Mouse (Mus musculus) c-Kit-negative CD71-positive TER-119-positive erythroid progenitor cells, embryonic 14.5 days (primary cell): ENCODE results near the gene Shb.
"Not testable (repeated sequence)": the region's sequence is repeated elsewhere in the genome, so short reads cannot be mapped to it uniquely, and the experiment has no call there.

ENCODE experiments used
- DNase-seq: peaks from one replicate; pipeline ENCODE4 v3.0.0-alpha.2; 2013; ENCODE audit warnings: low read depth, low spot score

The Shb gene

GRCm38 (mm10) chr4:45398315-45398714, 134.0 kb downstream of the Shb start:
- not testable (repeated sequence) for DNase-seq

GRCm38 (mm10) chr4:45396211-45396610, 136.1 kb downstream of the Shb start:
- not testable (repeated sequence) for DNase-seq

GRCm38 (mm10) chr4:45393658-45394057, 138.6 kb downstream of the Shb start:
- no peak for DNase-seq

GRCm38 (mm10) chr4:45392994-45393393, 139.3 kb downstream of the Shb start:
- no peak for DNase-seq

- no peak for DNase-seq
Measured at GRCm38 (mm10) chr4:45392572-45392971, 139.7 kb downstream of the Shb start.

GRCm38 (mm10) chr4:45392099-45392498, 140.2 kb downstream of the Shb start:
- DNase-seq: no peak

GRCm38 (mm10) chr4:45387296-45387695, 145.0 kb downstream of the Shb start:
- not testable (repeated sequence) for DNase-seq

- not testable (repeated sequence) for DNase-seq
Measured at GRCm38 (mm10) chr4:45382133-45382532, 150.1 kb downstream of the Shb start.

GRCm38 (mm10) chr4:45380903-45381580, 151.2 kb downstream of the Shb start:
- DNase-seq: not testable (repeated sequence)

- no peak for DNase-seq
Measured at GRCm38 (mm10) chr4:45376573-45376972, 155.7 kb downstream of the Shb start.

- DNase-seq: no peak
Measured at GRCm38 (mm10) chr4:45374879-45375278, 157.4 kb downstream of the Shb start.
